Mouse (Mus musculus) midbrain, postnatal 0 days (tissue): ENCODE results near the gene Olfr1015. TPM values are rescaled to one million over a fixed set of nuclear protein-coding genes. Genes with fewer than 3 reads are reported as not detected.

Experiments used
- ATAC-seq: fragments of 200-750 bp; cut with Nextera tagmentation; 2 replicates; pipeline ENCODE4 v1.8.0; 2017; ENCODE audit warnings: moderate number of reproducible peaks, mild to moderate bottlenecking, moderate TSS enrichment, moderate library complexity; ENCODE audit not compliant: low FRiP score
- DNase-seq: peaks from one replicate; pipeline ENCODE4 v3.0.0-alpha.2; 2015; ENCODE audit warnings: low spot score
- H3K27ac ChIP-seq: fragments of 300-500 bp; sonication (generic); 2 replicates; pipeline ENCODE4 v1.5.1; 2014; ENCODE audit warnings: low read depth, mild to moderate bottlenecking, low read length, mixed read lengths
- H3K27me3 ChIP-seq: fragments of 300-500 bp; sonication (generic); 2 replicates; pipeline ENCODE4 v1.6.1; 2014; ENCODE audit warnings: low read length, control low read depth, mixed read lengths; ENCODE audit not compliant: insufficient read depth
- H3K36me3 ChIP-seq: fragments of 300-500 bp; sonication (generic); 2 replicates; pipeline ENCODE4 v1.6.1; 2014; ENCODE audit warnings: low read length, control low read depth, mixed read lengths; ENCODE audit not compliant: insufficient read depth
- H3K4me1 ChIP-seq: fragments of 300-500 bp; sonication (generic); 2 replicates; pipeline ENCODE4 v1.6.1; 2014; ENCODE audit warnings: mild to moderate bottlenecking, control low read depth, antibody characterized with exemption, low read length, mixed read lengths; ENCODE audit not compliant: insufficient read depth
- H3K4me2 ChIP-seq: fragments of 300-500 bp; sonication (generic); 2 replicates; pipeline ENCODE4 v1.6.1; 2014; ENCODE audit warnings: low read depth, mild to moderate bottlenecking, low read length, mixed read lengths; ENCODE audit not compliant: poor library complexity, severe bottlenecking
- H3K4me3 ChIP-seq: fragments of 300-500 bp; sonication (generic); 2 replicates; pipeline ENCODE4 v1.5.1; 2014; ENCODE audit warnings: low read depth, mild to moderate bottlenecking, low read length, moderate library complexity
- H3K9ac ChIP-seq: fragments of 300-500 bp; sonication (generic); replicated peaks from 2 replicates; pipeline ENCODE4 v1.6.1; 2014; ENCODE audit warnings: mild to moderate bottlenecking, low read length, moderate library complexity, mixed read lengths; ENCODE audit not compliant: poor library complexity, severe bottlenecking
- H3K9me3 ChIP-seq: fragments of 300-500 bp; sonication (generic); 2 replicates; pipeline ENCODE4 v1.6.1; 2016; ENCODE audit warnings: low read length, control low read depth
- CTCF ChIP-seq: IDR thresholded peaks from 2 replicates; pipeline ENCODE4 v1.5.1; 2016; ENCODE audit warnings: antibody characterized with exemption, mild to moderate bottlenecking
- WGBS: fragments of 180-500 bp; shearing (Covaris S2); extraction: QIAGEN DNeasy Blood & Tissue Kit; methylation state at CpG from one replicate; pipeline ENCODE4 v1.1.7; 2014; 5-methylcytosine and 5-hydroxymethylcytosine counted together
- polyA plus RNA-seq: library from polyadenylated mRNA; unstranded; fragments of >200 nt; fragmentation: Nextera tagmentation; extraction: Ambion mirVana; gene quantifications from 2 replicates; pipeline ENCODE4 v1.2.1, GENCODE M21; 2015
- total RNA-seq: library from RNA; depleted of rRNA; stranded (reverse); fragments of >200 nt; gene quantifications from 2 replicates; pipeline ENCODE4 v1.2.3, GENCODE M21; 2014; rRNA removed

Gene Olfr1015
- total and polyA plus RNA-seq, 2 experiments from 2014 or later: not detected

DNA sequence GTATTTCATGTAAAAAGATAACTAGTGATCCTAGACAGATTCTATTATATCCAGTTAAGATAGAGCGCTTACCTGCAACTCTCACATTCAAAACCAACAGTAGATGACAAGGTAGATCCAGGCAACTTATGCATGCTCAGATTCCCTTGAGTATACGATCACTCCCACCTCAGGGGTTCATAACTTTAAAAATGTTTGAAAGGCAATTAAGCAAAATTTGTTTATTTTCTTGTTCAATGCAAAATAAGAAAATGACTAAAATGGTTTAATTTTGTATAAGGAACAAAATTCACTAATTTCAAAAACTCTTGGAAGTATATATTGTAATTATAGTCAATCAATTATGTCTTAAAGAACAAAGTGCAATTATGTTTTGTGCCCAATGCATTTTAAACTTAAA is 20.6 kb downstream of the Olfr1015 start, which contains the start of gene Olfr1016:
Gene Olfr1016, minus strand, starts transcription at position 101 of the 400 bp plus-strand sequence.
- no peak for DNase-seq
- Histone ChIP-seq H3K9me3 (no peaks in the 10 kb centered on the region), H3K4me3 (no peak within 1 kb of the TSS), H3K4me2 (no peak within 1 kb of the TSS), H3K4me1 (no peaks in the 10 kb centered on the region), H3K27me3 (no peaks in the 10 kb centered on the region), H3K9ac (no peak within 1 kb of the TSS), H3K27ac (no peak within 1 kb of the TSS), H3K36me3 (no peaks in the 10 kb centered on the region)
- ATAC-seq: no peak
- WGBS: 93% methylated on average over 2 of the region's 2 CpGs
- no peak for TF ChIP-seq CTCF

DNA sequence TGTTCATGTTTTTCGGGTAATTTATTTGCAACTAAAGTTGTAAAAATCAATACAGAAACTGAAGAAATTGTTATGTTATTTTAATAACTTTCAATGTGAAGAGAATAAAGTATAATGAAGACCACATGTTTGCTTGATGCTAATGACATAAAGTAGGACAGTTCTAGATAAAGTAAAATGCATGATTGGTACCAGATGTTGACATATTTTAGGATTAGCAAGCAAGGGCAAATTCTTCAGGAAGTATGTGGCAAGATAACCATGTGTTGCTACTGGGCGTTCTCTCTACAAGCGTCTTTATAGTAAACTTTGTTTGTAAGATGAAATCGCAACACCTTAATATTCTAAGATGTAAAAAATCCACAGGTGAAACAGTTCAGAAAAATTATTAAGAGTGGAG is 22.7 kb downstream of the Olfr1015 start:
- Histone ChIP-seq H3K36me3 (no peaks in the 10 kb centered on the region), H3K4me1 (no peaks in the 10 kb centered on the region), H3K4me2 (no peak overlapping the region), H3K27ac (no peak overlapping the region), H3K9ac (no peak overlapping the region), H3K27me3 (no peaks in the 10 kb centered on the region), H3K4me3 (no peak overlapping the region), H3K9me3 (no peaks in the 10 kb centered on the region)
- DNase-seq (no peak), ATAC-seq (no peak)
- no peak for TF ChIP-seq CTCF
- WGBS: 92% methylated on average over 4 of the region's 4 CpGs

DNA sequence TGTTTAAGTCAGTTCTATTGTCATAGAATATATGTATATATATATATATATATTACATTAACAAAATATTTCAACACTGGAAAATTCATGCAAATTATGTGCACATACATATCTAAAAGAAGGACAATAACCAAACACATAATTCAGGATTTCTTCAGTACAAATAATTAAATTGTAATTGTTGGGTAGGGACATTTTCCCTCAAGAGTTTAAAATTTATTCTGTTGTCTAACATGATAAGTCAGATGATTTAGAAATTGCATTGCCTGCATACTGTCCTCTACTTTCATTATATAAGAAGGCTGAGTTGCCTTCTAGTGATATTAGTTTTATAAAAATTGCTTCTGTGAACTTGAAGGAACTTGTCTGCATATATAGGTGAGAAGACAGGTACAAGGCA is 36.4 kb downstream of the Olfr1015 start, which contains the start of gene Olfr1018:
Gene Olfr1018, plus strand, starts transcription at position 301 of the 400 bp plus-strand sequence.
- H3K9ac ChIP-seq: no peak within 1 kb of the TSS
- no peaks in the 10 kb centered on the region for H3K4me1 ChIP-seq
- ATAC-seq (no peak), DNase-seq (no peak)
- no peaks in the 10 kb centered on the region for H3K36me3 ChIP-seq
- H3K27ac ChIP-seq: no peak within 1 kb of the TSS
- no peaks in the 10 kb centered on the region for H3K9me3 ChIP-seq
- no peak within 1 kb of the TSS for H3K4me2 ChIP-seq
- no peak within 1 kb of the TSS for H3K4me3 ChIP-seq
- TF ChIP-seq CTCF: no peak
- H3K27me3 ChIP-seq: no peaks in the 10 kb centered on the region

Other genes with a start within 250 kb of the Olfr1015 start
- not detected in 2 replicates for gene Olfr996, start 202.8 kb upstream of the Olfr1015 start, total RNA-seq
- not detected in 2 replicates for gene Olfr996, start 202.8 kb upstream of the Olfr1015 start, polyA plus RNA-seq
- not detected in 2 replicates for gene Olfr998, start 193.1 kb upstream of the Olfr1015 start, total RNA-seq
- gene Olfr998, start 193.1 kb upstream of the Olfr1015 start, polyA plus RNA-seq: not detected in 2 replicates
- not detected in 2 replicates for gene Olfr1000, start 170.1 kb upstream of the Olfr1015 start, total RNA-seq
- gene Olfr1000, start 170.1 kb upstream of the Olfr1015 start, polyA plus RNA-seq: not detected in 2 replicates
- gene Olfr1002, start 131.3 kb upstream of the Olfr1015 start, total RNA-seq: not detected in 2 replicates
- not detected in 2 replicates for gene Olfr1002, start 131.3 kb upstream of the Olfr1015 start, polyA plus RNA-seq
- gene Olfr154, start 117.6 kb upstream of the Olfr1015 start, total RNA-seq: not detected in 2 replicates
- gene Olfr154, start 117.6 kb upstream of the Olfr1015 start, polyA plus RNA-seq: not detected in 2 replicates
- gene Olfr1006, start 103.2 kb upstream of the Olfr1015 start, total RNA-seq: not detected in 2 replicates
- not detected in 2 replicates for gene Olfr1006, start 103.2 kb upstream of the Olfr1015 start, polyA plus RNA-seq
- not detected in 2 replicates for gene Olfr1008, start 92.6 kb upstream of the Olfr1015 start, total RNA-seq
- not detected in 2 replicates for gene Olfr1008, start 92.6 kb upstream of the Olfr1015 start, polyA plus RNA-seq
- not detected in 2 replicates for gene Olfr1009, start 66.6 kb upstream of the Olfr1015 start, total RNA-seq
- gene Olfr1009, start 66.6 kb upstream of the Olfr1015 start, polyA plus RNA-seq: not detected in 2 replicates
- gene Olfr1012, start 19.3 kb upstream of the Olfr1015 start, total RNA-seq: not detected in 2 replicates
- not detected in 2 replicates for gene Olfr1012, start 19.3 kb upstream of the Olfr1015 start, polyA plus RNA-seq
- gene Olfr1013, start 14.9 kb upstream of the Olfr1015 start, total RNA-seq: not detected in 2 replicates
- gene Olfr1013, start 14.9 kb upstream of the Olfr1015 start, polyA plus RNA-seq: not detected in 2 replicates
- not detected in 2 replicates for gene Olfr1014, start 9.3 kb upstream of the Olfr1015 start, total RNA-seq
- gene Olfr1014, start 9.3 kb upstream of the Olfr1015 start, polyA plus RNA-seq: not detected in 2 replicates
- not detected in 2 replicates for gene Olfr1016, start 20.5 kb downstream of the Olfr1015 start, total RNA-seq
- not detected in 2 replicates for gene Olfr1016, start 20.5 kb downstream of the Olfr1015 start, polyA plus RNA-seq
- gene Olfr1018, start 36.5 kb downstream of the Olfr1015 start, total RNA-seq: not detected in 2 replicates
- gene Olfr1018, start 36.5 kb downstream of the Olfr1015 start, polyA plus RNA-seq: not detected in 2 replicates
- gene Olfr1019, start 63.5 kb downstream of the Olfr1015 start, total RNA-seq: 0.93 TPM in 1 of 2 replicates, not detected in the other
- not detected in 2 replicates for gene Olfr1019, start 63.5 kb downstream of the Olfr1015 start, polyA plus RNA-seq
- gene Olfr1020, start 65.0 kb downstream of the Olfr1015 start, total RNA-seq: not detected in 2 replicates
- gene Olfr1020, start 65.0 kb downstream of the Olfr1015 start, polyA plus RNA-seq: not detected in 2 replicates
- not detected in 2 replicates for gene Olfr1022, start 86.6 kb downstream of the Olfr1015 start, total RNA-seq
- not detected in 2 replicates for gene Olfr1022, start 86.6 kb downstream of the Olfr1015 start, polyA plus RNA-seq
- 0.05 TPM in 1 of 2 replicates, not detected in the other for gene Olfr1023, start 103.6 kb downstream of the Olfr1015 start, total RNA-seq
- gene Olfr1023, start 103.6 kb downstream of the Olfr1015 start, polyA plus RNA-seq: not detected in 2 replicates
- not detected in 2 replicates for gene Olfr1024, start 123.0 kb downstream of the Olfr1015 start, total RNA-seq
- not detected in 2 replicates for gene Olfr1024, start 123.0 kb downstream of the Olfr1015 start, polyA plus RNA-seq
- gene Olfr1025-ps1, start 133.2 kb downstream of the Olfr1015 start, total RNA-seq: not detected in 2 replicates
- 0.11 TPM in 1 of 2 replicates, not detected in the other for gene Olfr1025-ps1, start 133.2 kb downstream of the Olfr1015 start, polyA plus RNA-seq
- not detected in 2 replicates for gene Olfr1026, start 139.5 kb downstream of the Olfr1015 start, total RNA-seq
- gene Olfr1026, start 139.5 kb downstream of the Olfr1015 start, polyA plus RNA-seq: not detected in 2 replicates
- not detected in 2 replicates for gene Olfr1028, start 168.4 kb downstream of the Olfr1015 start, total RNA-seq
- gene Olfr1028, start 168.4 kb downstream of the Olfr1015 start, polyA plus RNA-seq: not detected in 2 replicates
- not detected in 2 replicates for gene Olfr1029, start 191.9 kb downstream of the Olfr1015 start, total RNA-seq
- gene Olfr1029, start 191.9 kb downstream of the Olfr1015 start, polyA plus RNA-seq: not detected in 2 replicates
- gene Olfr1030, start 197.3 kb downstream of the Olfr1015 start, total RNA-seq: not detected in 2 replicates
- gene Olfr1030, start 197.3 kb downstream of the Olfr1015 start, polyA plus RNA-seq: not detected in 2 replicates
- gene Olfr1031, start 208.3 kb downstream of the Olfr1015 start, total RNA-seq: not detected in 2 replicates
- not detected in 2 replicates for gene Olfr1031, start 208.3 kb downstream of the Olfr1015 start, polyA plus RNA-seq
- not detected in 2 replicates for gene Olfr1032, start 223.5 kb downstream of the Olfr1015 start, total RNA-seq
- not detected in 2 replicates for gene Olfr1032, start 223.5 kb downstream of the Olfr1015 start, polyA plus RNA-seq
- gene Olfr1033, start 238.6 kb downstream of the Olfr1015 start, total RNA-seq: 0.11 and 0.24 TPM in 2 replicates
- gene Olfr1033, start 238.6 kb downstream of the Olfr1015 start, polyA plus RNA-seq: not detected in 2 replicates